Mouse (Mus musculus) G1E (cell line): ENCODE results near the gene Gsn. TPM values are rescaled to one million over a fixed set of nuclear protein-coding genes. Genes with fewer than 3 reads are reported as not detected.

Experiments
- ATAC-seq: 2 replicates; pipeline ENCODE4 v1.8.0; 2016; ENCODE audit warnings: mild to moderate bottlenecking; ENCODE audit not compliant: insufficient number of reproducible peaks, poor library complexity, low FRiP score, severe bottlenecking; ENCODE audit errors: extremely low read depth
- DNase-seq: peaks from one replicate; pipeline ENCODE4 v3.0.0; 2012; ENCODE audit warnings: low spot score
- H3K27me3 ChIP-seq: 2 replicates; pipeline ENCODE4 v1.6.1; 2012; ENCODE audit warnings: mild to moderate bottlenecking, low read length, inconsistent platforms; ENCODE audit not compliant: insufficient read depth
- H3K36me3 ChIP-seq: replicated peaks from 2 replicates; pipeline ENCODE3; 2012; ENCODE audit warnings: mild to moderate bottlenecking, inconsistent platforms
- H3K4me1 ChIP-seq: 2 replicates; pipeline ENCODE4 v1.6.1; 2012; ENCODE audit warnings: low read depth, low read length, inconsistent platforms, mixed read lengths; ENCODE audit not compliant: insufficient read depth
- H3K4me3 ChIP-seq: 2 replicates; pipeline ENCODE4 v1.5.1; 2012; ENCODE audit warnings: low read depth, mild to moderate bottlenecking, inconsistent platforms, low read length, moderate library complexity, mixed read lengths
- H3K9me3 ChIP-seq: replicated peaks from 2 replicates; pipeline ENCODE4 v1.6.1; 2012; ENCODE audit warnings: inconsistent platforms
- CTCF ChIP-seq: IDR thresholded peaks from 2 replicates; pipeline ENCODE4 v1.5.1; 2012; ENCODE audit warnings: low read depth, low read length, inconsistent platforms, mixed read lengths
- GATA1 ChIP-seq: IDR thresholded peaks from 2 replicates; pipeline ENCODE4 v1.6.1; 2012; ENCODE audit warnings: borderline replicate concordance, low read length, inconsistent platforms, mixed read lengths
- GATA2 ChIP-seq: IDR thresholded peaks from 2 replicates; pipeline ENCODE4 v1.6.1; 2012; ENCODE audit warnings: low read depth, low read length, inconsistent platforms, borderline replicate concordance
- POLR2AphosphoS5 ChIP-seq: IDR thresholded peaks from 2 replicates; pipeline ENCODE4 v1.6.1; 2012; ENCODE audit warnings: low read depth, low read length, inconsistent platforms; ENCODE audit not compliant: insufficient replicate concordance
- TAL1 ChIP-seq: conservative IDR thresholded peaks from 2 replicates; pipeline ENCODE4 v1.6.1; 2012; ENCODE audit warnings: low read depth, low read length, inconsistent platforms, mixed read lengths
- polyA plus RNA-seq: library from polyadenylated mRNA; stranded (reverse); fragments of >175 nt; gene quantifications from 2 replicates; pipeline ENCODE4 v1.2.3, GENCODE M21; 2012
- total RNA-seq, 2 experiments: library from RNA; stranded (forward) in 1 of 2; stranded (reverse) in 1 of 2; fragments of 200-1000 nt in 1 of 2; fragments of >200 nt in 1 of 2; fragmentation: Nextera tagmentation in 1 of 2; gene quantifications; 2 replicates each; pipeline ENCODE4 v1.2.3; 2014 to 2017

The Gsn gene
- total and polyA plus RNA-seq, 3 experiments = 11.1 to 22.3 (median 18.3) TPM

DNA sequence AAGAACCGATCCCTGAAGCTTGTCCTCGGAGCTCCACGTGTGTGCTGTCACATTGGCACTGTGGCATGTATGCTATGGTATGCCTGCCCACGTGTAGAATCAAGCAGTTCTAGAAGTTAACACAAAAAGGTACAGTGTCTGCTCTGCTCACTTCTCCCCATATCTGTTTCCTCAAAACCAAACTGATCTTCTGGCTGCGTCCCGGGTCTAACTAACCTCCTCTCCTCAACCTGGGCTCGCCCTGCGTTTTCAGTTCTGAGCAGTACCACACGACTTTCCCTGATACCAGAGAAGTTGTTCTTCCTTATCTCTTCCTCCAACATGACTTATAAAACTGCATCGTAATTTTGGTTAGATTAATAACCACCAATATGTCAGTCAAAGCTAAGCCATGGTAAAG, 71.4 kb downstream of the Gsn start:
- no peaks in the 10 kb centered on the region for H3K27me3 ChIP-seq
- H3K4me1 ChIP-seq = peaks cover 49% of the 10 kb centered on the region
- DNase-seq (peak; percentile 28), ATAC-seq (peak; percentile 54)
- H3K9me3 ChIP-seq = no peaks in the 10 kb centered on the region
- no peak for TF ChIP-seq GATA2
- TF ChIP-seq TAL1 = no peak
- no peak for TF ChIP-seq POLR2AphosphoS5
- no peak for TF ChIP-seq CTCF
- no peak for TF ChIP-seq GATA1
- H3K36me3 ChIP-seq = peaks cover 29% of the 10 kb centered on the region
- H3K4me3 ChIP-seq = peak overlapping the region; percentile 50; the same call in 1 of the 2 replicates

- no peak for TF ChIP-seq POLR2AphosphoS5
- no peak for TF ChIP-seq CTCF
- no peak for TF ChIP-seq GATA1
- TF ChIP-seq TAL1 = no peak
- no peak for TF ChIP-seq GATA2
- peak overlapping the region; percentile 55; the same call in 1 of the 2 replicates for H3K4me3 ChIP-seq
- no peaks in the 10 kb centered on the region for H3K27me3 ChIP-seq
- H3K4me1 ChIP-seq = peaks cover 55% of the 10 kb centered on the region
- DNase-seq (no peak), ATAC-seq (no peak)
- no peaks in the 10 kb centered on the region for H3K9me3 ChIP-seq
- H3K36me3 ChIP-seq = peaks cover 24% of the 10 kb centered on the region
Observed at GRCm38 (mm10) chr2:35328064-35328792, 72.0 kb downstream of the Gsn start.

DNA sequence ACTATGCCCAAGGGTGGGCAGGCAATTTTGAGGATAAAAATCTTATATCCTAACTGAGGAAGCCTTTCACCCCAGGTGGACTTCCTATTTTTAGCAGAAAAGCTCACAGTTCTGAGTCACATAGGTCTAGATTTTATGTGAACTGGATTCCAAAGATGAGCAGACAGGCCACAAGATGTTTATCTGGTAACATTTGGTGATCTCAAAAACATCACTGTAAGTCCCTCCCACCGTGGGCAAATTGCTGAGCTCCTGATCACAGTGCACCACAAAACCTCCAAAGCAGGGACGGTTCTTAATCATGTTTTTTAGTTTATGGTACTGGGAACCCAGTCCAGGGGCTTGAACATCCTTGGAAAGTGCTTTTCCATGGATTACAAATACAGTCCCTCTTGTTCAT, 72.9 kb downstream of the Gsn start:
- TF ChIP-seq GATA1 (no peak), CTCF (no peak), TAL1 (no peak), POLR2AphosphoS5 (no peak), GATA2 (no peak)
- Histone ChIP-seq H3K27me3 (no peaks in the 10 kb centered on the region), H3K36me3 (peaks cover 16% of the 10 kb centered on the region), H3K9me3 (no peaks in the 10 kb centered on the region), H3K4me1 (peaks cover 61% of the 10 kb centered on the region), H3K4me3 (no peak overlapping the region)
- no peak for DNase-seq
- ATAC-seq = no peak

GRCm38 (mm10) chr2:35331205-35331604, 75.0 kb downstream of the Gsn start:
- H3K36me3 ChIP-seq = peaks cover 2% of the 10 kb centered on the region
- H3K4me1 ChIP-seq = peaks cover 74% of the 10 kb centered on the region
- no peak for DNase-seq
- TF ChIP-seq GATA1 (no peak), CTCF (no peak), POLR2AphosphoS5 (no peak), GATA2 (no peak), TAL1 (no peak)
- H3K9me3 ChIP-seq = no peaks in the 10 kb centered on the region
- ATAC-seq = no peak
- no peak overlapping the region for H3K4me3 ChIP-seq
- no peaks in the 10 kb centered on the region for H3K27me3 ChIP-seq

GRCm38 (mm10) chr2:35333670-35334069, 77.5 kb downstream of the Gsn start:
- TF ChIP-seq TAL1 (no peak), POLR2AphosphoS5 (no peak), GATA1 (no peak), CTCF (no peak), GATA2 (no peak)
- Histone ChIP-seq H3K27me3 (no peaks in the 10 kb centered on the region), H3K36me3 (peaks cover 2% of the 10 kb centered on the region), H3K9me3 (no peaks in the 10 kb centered on the region), H3K4me1 (peaks cover 63% of the 10 kb centered on the region), H3K4me3 (no peak overlapping the region)
- no peak for DNase-seq
- no peak for ATAC-seq

GRCm38 (mm10) chr2:35335620-35336019, 79.4 kb downstream of the Gsn start:
- H3K9me3 ChIP-seq = no peaks in the 10 kb centered on the region
- no peaks in the 10 kb centered on the region for H3K27me3 ChIP-seq
- H3K4me1 ChIP-seq = peaks cover 48% of the 10 kb centered on the region
- ATAC-seq (no peak), DNase-seq (no peak)
- TF ChIP-seq TAL1 (no peak), POLR2AphosphoS5 (no peak), CTCF (no peak), GATA1 (no peak), GATA2 (no peak)
- peak overlapping the region; percentile 73; the same call in 1 of the 2 replicates for H3K4me3 ChIP-seq
- peaks cover 2% of the 10 kb centered on the region for H3K36me3 ChIP-seq
